8 mouse cellular contexts compared by ENCODE assay signal in genomic region chr12:86883280-86884196, GRCm38 (mm10). TPM values are rescaled to one million over a fixed set of nuclear protein-coding genes. Genes with fewer than 3 reads are reported as not detected.
A peak's percentile ranks its signal among the peaks of the same experiment; 100 is the strongest.
DNase-seq lines count a peak whose midpoint lies in the region; ATAC-seq and TF ChIP-seq lines count a peak whose summit lies in the region.

No protein-coding gene starts in this region.

- H3K4me1 ChIP-seq in bone marrow macrophage, adult 2 months (ENCODE audit: control insufficient read depth, insufficient read depth, low read length) = peaks cover 33% of the 10 kb centered on the region
- peaks cover 53% of the 10 kb centered on the region for H3K4me1 ChIP-seq in forebrain, embryonic 16.5 days (replicated peaks; ENCODE audit: control insufficient read depth, insufficient read depth, low read length)
- peaks cover 13% of the 10 kb centered on the region for H3K4me1 ChIP-seq in hindbrain, embryonic 11.5 days (replicated peaks; ENCODE audit: control insufficient read depth, insufficient read depth, low read length)
- peaks cover 66% of the 10 kb centered on the region for H3K4me1 ChIP-seq in limb, embryonic 13.5 days

- H3K9ac ChIP-seq in forebrain, embryonic 16.5 days (replicated peaks; ENCODE audit: low read depth, low read length) = peak overlapping the region; percentile 100
- H3K9ac ChIP-seq in hindbrain, embryonic 11.5 days (ENCODE audit: low read depth, low read length) = peak overlapping the region; percentile 96
- H3K9ac ChIP-seq in limb, embryonic 13.5 days = peak overlapping the region; percentile 98

- intact Hi-C loops in left cerebral cortex, postnatal 14 days (cut with DNase I) = loop anchor here (2.0 to 5.0 kb wide), 2 partner anchors 64 to 83 kb away; partner anchors contain the start of gene Cipc

- no peak for TF ChIP-seq CTCF in bone marrow macrophage, adult 2 months (IDR thresholded peaks at IDR 0.05; ENCODE audit: low read depth, low read length)

- TF ChIP-seq POLR2A in bone marrow macrophage, adult 2 months (IDR thresholded peaks at IDR 0.05; ENCODE audit: borderline replicate concordance, low read depth, low read length) = no peak
- TF ChIP-seq POLR2A in myocyte (IDR thresholded peaks at IDR 0.05; ENCODE audit: insufficient read length, low read depth) = peak; percentile 63

- H3K27ac ChIP-seq in bone marrow macrophage, adult 2 months (ENCODE audit: insufficient read depth, low read depth, low read length) = peak overlapping the region; percentile 97
- H3K27ac ChIP-seq in forebrain, embryonic 16.5 days (ENCODE audit: low read length) = peak overlapping the region; percentile 100
- H3K27ac ChIP-seq in hindbrain, embryonic 11.5 days (ENCODE audit: low read depth, low read length) = peak overlapping the region; percentile 99
- H3K27ac ChIP-seq in limb, embryonic 13.5 days = peak overlapping the region; percentile 100

- peaks cover 59% of the 10 kb centered on the region for H3K79me2 ChIP-seq in myocyte (ENCODE audit: control insufficient read depth, insufficient read depth)

- peak overlapping the region; percentile 87 for H3K4me3 ChIP-seq in bone marrow macrophage, adult 2 months (ENCODE audit: insufficient read depth, low read length)
- H3K4me3 ChIP-seq in forebrain, embryonic 16.5 days (replicated peaks; ENCODE audit: low read length) = peak overlapping the region; percentile 99
- peak overlapping the region; percentile 89 for H3K4me3 ChIP-seq in hindbrain, embryonic 11.5 days (ENCODE audit: low read depth, low read length)
- peak overlapping the region; percentile 92 for H3K4me3 ChIP-seq in limb, embryonic 13.5 days
- peak overlapping the region; percentile 94 for H3K4me3 ChIP-seq in myocyte

- no peaks in the 10 kb centered on the region for H3K27me3 ChIP-seq in forebrain, embryonic 16.5 days (replicated peaks; ENCODE audit: control insufficient read depth, insufficient read depth, low read length)
- no peaks in the 10 kb centered on the region; the same call in 1 of the 2 replicates for H3K27me3 ChIP-seq in hindbrain, embryonic 11.5 days (ENCODE audit: control insufficient read depth, insufficient read depth, low read length)
- no peaks in the 10 kb centered on the region for H3K27me3 ChIP-seq in limb, embryonic 13.5 days
- H3K27me3 ChIP-seq in myocyte (ENCODE audit: control insufficient read depth, insufficient read depth, insufficient read length) = no peaks in the 10 kb centered on the region

- DNase-seq in left cerebral cortex, postnatal 14 days (ENCODE audit: low spot score in 2 of 2) = peak; percentile 62 to 63
- no peak for DNase-seq in left cerebral cortex, adult 9 months (ENCODE audit: low spot score in 2 of 2)
- peak; percentile 70 for DNase-seq in hindbrain, embryonic 11.5 days (ENCODE audit: low spot score)
- peak; percentile 55 to 58 for DNase-seq in thymus, postnatal 10 days (ENCODE audit: low spot score in 2 of 2)

- no peaks in the 10 kb centered on the region for H3K9me3 ChIP-seq in forebrain, embryonic 16.5 days (ENCODE audit: control insufficient read depth, low read length)
- no peaks in the 10 kb centered on the region for H3K9me3 ChIP-seq in hindbrain, embryonic 11.5 days (ENCODE audit: control insufficient read depth, low read length)
- H3K9me3 ChIP-seq in limb, embryonic 13.5 days = no peaks in the 10 kb centered on the region

- WGBS in forebrain, embryonic 16.5 days = under 1% methylated on average over 77 of the region's 84 CpGs
- under 1% methylated on average over 78 of the region's 84 CpGs for WGBS in hindbrain, embryonic 11.5 days
- under 1% methylated on average over 75 of the region's 84 CpGs for WGBS in limb, embryonic 13.5 days

- peak overlapping the region; percentile 97 for H3ac ChIP-seq in myocyte (ENCODE audit: control insufficient read depth, insufficient read length)

- no peaks in the 10 kb centered on the region for H3K36me3 ChIP-seq in forebrain, embryonic 16.5 days (ENCODE audit: control insufficient read depth, insufficient read depth)
- H3K36me3 ChIP-seq in hindbrain, embryonic 11.5 days (ENCODE audit: control insufficient read depth, insufficient read depth, low read length) = no peaks in the 10 kb centered on the region
- peaks cover 10% of the 10 kb centered on the region for H3K36me3 ChIP-seq in limb, embryonic 13.5 days
- peaks cover 6% of the 10 kb centered on the region for H3K36me3 ChIP-seq in myocyte (ENCODE audit: control insufficient read depth, insufficient read depth)

- peak overlapping the region; percentile 93 for H3K4me2 ChIP-seq in forebrain, embryonic 16.5 days (ENCODE audit: low read length)
- H3K4me2 ChIP-seq in hindbrain, embryonic 11.5 days (replicated peaks; ENCODE audit: low read depth, low read length) = peak overlapping the region; percentile 97
- peak overlapping the region; percentile 99 for H3K4me2 ChIP-seq in limb, embryonic 13.5 days (replicated peaks)
- no peak overlapping the region for H3K4me2 ChIP-seq in myocyte (ENCODE audit: low read depth)

- no peak for ATAC-seq in forebrain, embryonic 16.5 days
- peak; percentile 0; the same call in 1 of the 2 replicates for ATAC-seq in hindbrain, embryonic 11.5 days (ENCODE audit: low FRiP score)
- no peak for ATAC-seq in limb, embryonic 13.5 days (ENCODE audit: low FRiP score, low read depth)

TF ChIP-seq in myocyte, 11 proteins besides CTCF, POLR2A, EP300 and RAD21:
- TF ChIP-seq TCF12 (IDR thresholded peaks at IDR 0.05; ENCODE audit: insufficient read depth, poor library complexity, severe bottlenecking) (no peak), MYOD1 (IDR thresholded peaks at IDR 0.05; ENCODE audit: control insufficient read depth in 1 of 3, insufficient read length in 2 of 3, low read depth in 2 of 3) (peak in 1 of 3 experiments; percentile 27), POLR2AphosphoS2 (IDR thresholded peaks at IDR 0.05; ENCODE audit: insufficient read length, low read depth) (peak; percentile 68), TCF3 (IDR thresholded peaks at IDR 0.05; ENCODE audit: insufficient read length, low read depth) (no peak), E2F4 (IDR thresholded peaks at IDR 0.05; ENCODE audit: insufficient read depth) (no peak), MYOG (IDR thresholded peaks at IDR 0.05; ENCODE audit: control insufficient read depth in 1 of 3, insufficient read depth in 1 of 3, insufficient read length in 2 of 3, low read depth in 2 of 3) (no peak), CEBPB (IDR thresholded peaks at IDR 0.05; ENCODE audit: insufficient read depth, poor library complexity, severe bottlenecking) (no peak), MAX (IDR thresholded peaks at IDR 0.05; ENCODE audit: low read depth) (no peak), SRF (IDR thresholded peaks at IDR 0.05; ENCODE audit: control insufficient read depth, insufficient read length, low read depth) (no peak)

RNA-seq across cellular contexts. Expression of gene Irf2bpl, which starts 1.1 kb away (rescaled TPM):
- total RNA-seq in left cerebral cortex, postnatal 14 days (2021) = 10 to 100 TPM; 74.0 to 78.2 TPM
- polyA plus RNA-seq in bone marrow macrophage, adult 2 months (2012; ENCODE audit: insufficient read depth, insufficient read length, missing spikeins) = 11.4 and 12.0 TPM in 2 replicates
- 67.0 and 74.0 TPM in 2 replicates for polyA plus RNA-seq in forebrain, embryonic 16.5 days (2015; fragmentation: Nextera tagmentation; extraction: Ambion mirVana)
- 16.0 and 21.3 TPM in 2 replicates for polyA plus RNA-seq in hindbrain, embryonic 11.5 days (2014; fragmentation: Nextera tagmentation; extraction: Ambion mirVana)
- polyA plus RNA-seq in limb, embryonic 13.5 days (2015; fragmentation: Nextera tagmentation; extraction: Ambion mirVana) = 39.2 and 41.2 TPM in 2 replicates
- 59.1 TPM for polyA plus RNA-seq in myocyte (2012; fragmentation: generic; extraction: Trizol)

Comparison
In these comparisons a context has a peak if more than half of its experiments do, and no peak if none do; other contexts are left out.
1. DNase-seq: peak in left cerebral cortex, postnatal 14 days (2 of 2), hindbrain, embryonic 11.5 days (single experiment) and thymus, postnatal 10 days (2 of 2); none in left cerebral cortex, adult 9 months (0 of 2).
2. Peak in every context shown above with its lines, with median percentiles within 50 percentile points of each other: H3K27ac ChIP-seq, H3K4me3 ChIP-seq and H3K9ac ChIP-seq.